Mouse (Mus musculus) C2C12 (cell line): Measurements from ENCODE around the gene Rap1gap2. TPM values are rescaled to one million over a fixed set of nuclear protein-coding genes. Genes with fewer than 3 reads are reported as not detected.

Source experiments
- H3K27me3 ChIP-seq: one replicate; pipeline ENCODE4 v1.6.1; 2011; ENCODE audit not compliant: control insufficient read depth, insufficient read depth, insufficient read length
- H3K36me3 ChIP-seq: one replicate; pipeline ENCODE4 v1.6.1; 2011; ENCODE audit not compliant: control insufficient read depth, insufficient read depth
- H3K4me3 ChIP-seq: one replicate; pipeline ENCODE4 v1.5.1; 2011; ENCODE audit warnings: mild to moderate bottlenecking, control low read depth; ENCODE audit not compliant: poor library complexity, insufficient read depth, severe bottlenecking
- H3K79me2 ChIP-seq: one replicate; pipeline ENCODE4 v1.6.1; 2011; ENCODE audit not compliant: control insufficient read depth, insufficient read depth
- H3K79me3 ChIP-seq: one replicate; pipeline ENCODE4 v1.6.1; 2011; ENCODE audit warnings: low read depth, control low read depth
- H3ac ChIP-seq: one replicate; pipeline ENCODE3; 2011; ENCODE audit warnings: low read depth; ENCODE audit not compliant: control insufficient read depth, insufficient read length
- CEBPB ChIP-seq: IDR thresholded peaks from one replicate; pipeline ENCODE4 v1.6.1; 2011; ENCODE audit warnings: low read depth, mild to moderate bottlenecking, control low read depth, moderate library complexity
- CTCF ChIP-seq: IDR thresholded peaks from one replicate; pipeline ENCODE4 v1.5.1; 2011; ENCODE audit not compliant: control insufficient read depth, insufficient read depth, insufficient read length
- FOSL1 ChIP-seq: IDR thresholded peaks from one replicate; pipeline ENCODE4 v1.8.0; 2011; ENCODE audit warnings: mild to moderate bottlenecking, low read length; ENCODE audit not compliant: poor library complexity, insufficient read depth, severe bottlenecking
- MAX ChIP-seq: IDR thresholded peaks from one replicate; pipeline ENCODE4 v1.6.1; 2011; ENCODE audit warnings: mild to moderate bottlenecking, control low read depth
- MYOD1 ChIP-seq: IDR thresholded peaks from one replicate; pipeline ENCODE4 v1.6.1; 2011; ENCODE audit warnings: low read depth; ENCODE audit not compliant: control insufficient read depth, insufficient read length
- MYOG ChIP-seq: IDR thresholded peaks from one replicate; pipeline ENCODE4 v1.6.1; 2011; ENCODE audit not compliant: control insufficient read depth, insufficient read length; ENCODE audit errors: extremely low read depth
- USF1 ChIP-seq: IDR thresholded peaks from one replicate; pipeline ENCODE4 v1.6.1; 2011; ENCODE audit warnings: low read depth, mild to moderate bottlenecking, control low read depth, moderate library complexity
- polyA plus RNA-seq: library from polyadenylated mRNA; unstranded; fragments of >200 nt; fragmentation: generic; extraction: Trizol; gene quantifications from one replicate; pipeline ENCODE4 v1.2.1, GENCODE M21; 2012; ENCODE audit warnings: missing spikeins

Gene Rap1gap2
- polyA plus RNA-seq, 1 experiment: 1.4 TPM

DNA sequence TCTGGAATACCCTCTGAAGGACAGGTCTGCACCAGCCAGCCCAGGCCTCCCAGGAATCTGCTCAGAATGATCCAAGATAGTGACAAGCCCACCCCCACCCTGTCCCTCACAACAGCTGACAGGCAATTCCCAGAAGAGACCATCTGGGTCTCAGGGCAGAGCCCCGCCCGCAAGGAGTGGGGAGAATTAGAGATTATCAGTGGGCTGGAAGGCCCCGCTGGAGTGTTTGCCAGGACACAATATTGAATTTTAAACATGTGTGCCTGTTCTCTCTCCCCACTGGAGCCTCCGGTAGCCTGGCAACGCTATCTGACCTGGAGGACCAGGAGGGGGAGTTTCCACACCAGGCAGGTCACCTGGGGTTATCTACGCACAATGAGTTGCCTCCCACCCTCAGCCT is 142.5 kb downstream of the Rap1gap2 start:
- TF ChIP-seq MAX (no peak), MYOD1 (no peak), CTCF (no peak), USF1 (no peak), MYOG (no peak), FOSL1 (no peak), CEBPB (no peak)
- H3K36me3 ChIP-seq: no peaks in the 10 kb centered on the region
- H3K79me3 ChIP-seq: no peaks in the 10 kb centered on the region
- H3ac ChIP-seq: no peak overlapping the region
- H3K27me3 ChIP-seq: peaks cover 12% of the 10 kb centered on the region
- no peaks in the 10 kb centered on the region for H3K79me2 ChIP-seq
- H3K4me3 ChIP-seq: no peak overlapping the region

DNA sequence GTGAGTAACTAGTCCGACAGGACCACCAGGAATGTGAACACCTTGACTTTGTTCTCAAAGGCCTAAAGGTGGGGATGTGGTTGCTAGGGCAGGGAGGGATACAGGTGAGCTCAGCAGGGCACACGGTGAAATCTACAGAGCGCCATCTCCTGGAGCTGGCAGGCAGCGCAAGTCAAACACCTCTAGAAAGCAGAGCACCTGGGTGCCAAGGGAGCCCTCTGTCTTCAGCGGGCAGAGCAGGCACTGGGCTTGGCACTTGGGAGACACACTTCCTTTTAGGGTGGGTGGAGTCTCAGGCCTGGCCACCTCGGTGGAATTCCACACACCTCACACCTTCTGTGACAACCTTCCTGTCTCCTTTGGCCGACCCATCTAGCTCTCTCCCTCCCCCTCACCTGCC is 145.0 kb downstream of the Rap1gap2 start:
- TF ChIP-seq FOSL1: no peak
- TF ChIP-seq CTCF: peak; percentile 2
- H3K79me3 ChIP-seq: no peaks in the 10 kb centered on the region
- no peaks in the 10 kb centered on the region for H3K79me2 ChIP-seq
- no peak overlapping the region for H3ac ChIP-seq
- no peak overlapping the region for H3K4me3 ChIP-seq
- H3K27me3 ChIP-seq: peaks cover 12% of the 10 kb centered on the region
- H3K36me3 ChIP-seq: no peaks in the 10 kb centered on the region

DNA sequence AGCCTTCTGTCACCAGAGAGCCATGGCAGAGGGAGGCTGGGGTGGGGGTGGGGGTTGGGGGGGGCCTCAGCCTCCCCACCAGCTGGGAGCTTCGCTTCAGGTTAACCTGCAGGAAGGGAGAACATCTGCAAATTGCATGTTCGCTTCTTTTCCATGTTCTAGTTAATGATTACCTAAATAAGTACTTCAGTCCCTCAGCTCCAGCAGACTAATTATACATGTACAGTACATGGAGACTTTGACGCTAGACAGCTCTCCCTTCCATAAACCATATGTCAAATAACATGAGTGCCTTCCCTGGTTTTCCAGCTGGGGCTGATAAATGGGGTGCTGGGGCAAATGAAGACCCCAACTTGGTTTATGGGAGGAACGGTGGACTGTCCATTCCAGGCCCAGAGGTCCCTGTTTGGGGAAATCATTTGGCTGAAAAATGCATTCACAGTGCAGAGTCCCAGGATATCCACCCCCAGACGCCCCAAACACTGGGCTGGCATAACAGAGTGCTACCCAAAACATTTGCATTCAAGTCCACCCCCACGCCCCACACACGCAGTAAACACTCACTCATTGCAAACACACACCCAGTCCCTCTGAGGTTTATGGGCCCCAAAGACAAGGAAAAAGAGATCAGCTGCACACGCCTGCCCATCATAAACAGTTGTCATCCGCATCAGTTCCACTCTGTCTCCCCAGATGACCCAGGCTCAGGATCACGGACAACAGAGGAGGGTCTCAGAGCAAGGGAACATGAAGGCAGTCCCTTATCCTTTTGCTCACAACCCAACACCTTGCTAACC is 146.3 kb downstream of the Rap1gap2 start:
- no peaks in the 10 kb centered on the region for H3K79me2 ChIP-seq
- H3K36me3 ChIP-seq: no peaks in the 10 kb centered on the region
- H3K79me3 ChIP-seq: no peaks in the 10 kb centered on the region
- TF ChIP-seq CEBPB: no peak
- no peak for TF ChIP-seq FOSL1
- TF ChIP-seq MYOG: no peak
- no peak for TF ChIP-seq MAX
- TF ChIP-seq MYOD1: no peak
- no peak for TF ChIP-seq CTCF
- TF ChIP-seq USF1: no peak
- H3K4me3 ChIP-seq: no peak overlapping the region
- no peak overlapping the region for H3ac ChIP-seq
- H3K27me3 ChIP-seq: peaks cover 12% of the 10 kb centered on the region

DNA sequence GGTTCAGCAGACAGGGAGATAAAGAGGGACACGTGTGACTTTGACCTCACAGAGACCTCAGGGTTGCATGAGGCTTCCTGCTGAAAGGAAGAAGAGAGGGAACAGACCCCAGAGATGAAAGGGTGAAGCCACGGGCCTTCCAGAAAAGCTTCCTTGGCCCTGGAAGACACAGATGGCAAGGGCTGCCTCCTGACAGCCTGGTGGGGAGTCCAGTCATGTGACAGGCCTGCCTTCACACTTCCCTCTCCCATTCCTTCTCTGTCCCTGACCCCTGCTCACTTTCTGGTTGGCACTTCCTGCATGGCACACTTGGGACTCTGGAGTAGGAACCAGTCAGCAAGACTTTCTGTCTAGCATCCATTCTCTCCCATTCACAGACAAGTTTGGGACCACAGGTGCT is 148.1 kb downstream of the Rap1gap2 start:
- H3K79me3 ChIP-seq: no peaks in the 10 kb centered on the region
- TF ChIP-seq MAX (no peak), USF1 (no peak), CTCF (no peak), CEBPB (no peak), MYOD1 (no peak), FOSL1 (no peak), MYOG (no peak)
- H3K36me3 ChIP-seq: no peaks in the 10 kb centered on the region
- H3K4me3 ChIP-seq: no peak overlapping the region
- peaks cover 12% of the 10 kb centered on the region for H3K27me3 ChIP-seq
- H3K79me2 ChIP-seq: no peaks in the 10 kb centered on the region
- H3ac ChIP-seq: no peak overlapping the region

DNA sequence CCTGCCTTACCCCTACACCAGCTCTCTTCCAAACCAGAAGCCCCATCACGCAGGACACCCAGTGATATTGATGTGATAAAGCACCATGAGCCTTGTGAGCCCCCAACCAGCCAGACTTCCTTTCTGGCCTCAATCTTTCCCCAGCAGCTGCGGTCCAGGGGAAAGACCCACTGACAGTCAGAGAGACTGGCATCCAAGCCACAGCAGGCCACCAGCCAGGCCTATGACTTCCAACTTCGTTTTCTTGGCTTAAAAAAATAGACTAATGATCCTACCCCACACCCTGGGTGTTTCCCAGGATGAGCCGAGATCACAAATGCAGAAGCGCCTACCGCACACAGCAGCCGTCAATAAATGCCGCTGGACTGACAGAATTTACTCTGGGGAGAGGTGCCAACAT is 151.1 kb downstream of the Rap1gap2 start:
- H3K36me3 ChIP-seq: no peaks in the 10 kb centered on the region
- no peaks in the 10 kb centered on the region for H3K79me3 ChIP-seq
- peaks cover under 1% of the 10 kb centered on the region for H3K27me3 ChIP-seq
- no peak overlapping the region for H3K4me3 ChIP-seq
- no peak overlapping the region for H3ac ChIP-seq
- no peaks in the 10 kb centered on the region for H3K79me2 ChIP-seq
- TF ChIP-seq USF1: no peak
- TF ChIP-seq MYOG: no peak
- no peak for TF ChIP-seq CTCF
- TF ChIP-seq FOSL1: no peak
- TF ChIP-seq MAX: no peak
- no peak for TF ChIP-seq CEBPB
- TF ChIP-seq MYOD1: no peak

DNA sequence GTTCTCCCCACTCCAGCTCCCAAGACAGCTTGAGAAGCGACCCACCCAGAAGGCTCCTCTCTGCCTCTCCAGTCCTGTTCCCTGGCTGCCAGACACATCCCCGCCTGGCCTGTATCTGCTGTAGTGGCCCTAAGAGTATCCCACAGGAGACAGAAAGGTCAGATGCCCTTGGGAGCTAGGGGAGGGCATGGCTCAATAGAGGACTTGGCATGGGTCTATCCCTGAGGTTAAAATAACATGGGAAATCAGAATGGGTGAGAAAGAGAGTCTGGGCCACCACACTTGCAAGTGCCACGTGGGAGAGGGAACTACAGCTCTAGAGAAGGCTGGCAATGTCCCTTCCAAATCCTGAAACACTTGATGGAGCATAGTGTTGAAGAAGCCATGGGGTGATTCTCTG is 152.3 kb downstream of the Rap1gap2 start:
- no peaks in the 10 kb centered on the region for H3K79me3 ChIP-seq
- TF ChIP-seq FOSL1: no peak
- TF ChIP-seq CTCF: no peak
- no peak for TF ChIP-seq USF1
- no peak for TF ChIP-seq MYOD1
- H3K27me3 ChIP-seq: no peaks in the 10 kb centered on the region
- H3K79me2 ChIP-seq: no peaks in the 10 kb centered on the region
- no peak overlapping the region for H3K4me3 ChIP-seq
- H3K36me3 ChIP-seq: no peaks in the 10 kb centered on the region
- H3ac ChIP-seq: no peak overlapping the region
